Mouse (Mus musculus) stomach, embryonic 14.5 days (tissue): ENCODE data around the gene Ttc7b. TPM values are rescaled to one million over a fixed set of nuclear protein-coding genes. Genes with fewer than 3 reads are reported as not detected.

Source experiments
- ATAC-seq: fragments of 200-750 bp; cut with Nextera tagmentation; 2 replicates; pipeline ENCODE4 v1.8.0; 2017; ENCODE audit warnings: low read depth, moderate TSS enrichment; ENCODE audit not compliant: insufficient number of reproducible peaks, insufficient read depth, low FRiP score
- H3K27ac ChIP-seq: fragments of 300-500 bp; sonication (generic); 2 replicates; pipeline ENCODE4 v1.5.1; 2014; ENCODE audit warnings: mild to moderate bottlenecking, low read length, moderate library complexity, mixed read lengths
- H3K27me3 ChIP-seq: fragments of 300-500 bp; sonication (generic); 2 replicates; pipeline ENCODE4 v1.6.1; 2014; ENCODE audit warnings: low read length, control low read depth, mixed read lengths; ENCODE audit not compliant: control insufficient read depth, insufficient read depth
- H3K36me3 ChIP-seq: fragments of 300-500 bp; sonication (generic); 2 replicates; pipeline ENCODE4 v1.6.1; 2014; ENCODE audit warnings: mild to moderate bottlenecking, control low read depth, low read length, moderate library complexity, mixed read lengths; ENCODE audit not compliant: control insufficient read depth, insufficient read depth
- H3K4me1 ChIP-seq: fragments of 300-500 bp; sonication (generic); 2 replicates; pipeline ENCODE4 v1.6.1; 2014; ENCODE audit warnings: low read length, control low read depth, mixed read lengths; ENCODE audit not compliant: control insufficient read depth, insufficient read depth
- H3K4me2 ChIP-seq: fragments of 300-500 bp; sonication (generic); replicated peaks from 2 replicates; pipeline ENCODE4 v1.6.1; 2014; ENCODE audit warnings: low read depth, low read length, control low read depth
- H3K4me3 ChIP-seq: fragments of 300-500 bp; sonication (generic); 2 replicates; pipeline ENCODE4 v1.5.1; 2014; ENCODE audit warnings: low read depth, low read length, control low read depth
- H3K9ac ChIP-seq: fragments of 300-500 bp; sonication (generic); replicated peaks from 2 replicates; pipeline ENCODE4 v1.6.1; 2014; ENCODE audit warnings: low read depth, mild to moderate bottlenecking, control low read depth, low read length, moderate library complexity, mixed read lengths
- H3K9me3 ChIP-seq: fragments of 300-500 bp; sonication (generic); 2 replicates; pipeline ENCODE4 v1.6.1; 2016; ENCODE audit warnings: low read depth, low read length, control low read depth; ENCODE audit not compliant: control insufficient read depth
- WGBS: fragments of 180-500 bp; shearing (Covaris S2); extraction: QIAGEN DNeasy Blood & Tissue Kit; methylation state at CpG from one replicate; pipeline ENCODE4 v1.1.7; 2014; 5-methylcytosine and 5-hydroxymethylcytosine counted together
- polyA plus RNA-seq: library from polyadenylated mRNA; unstranded; fragments of >200 nt; fragmentation: Nextera tagmentation; extraction: Ambion mirVana; gene quantifications from 2 replicates; pipeline ENCODE4 v1.2.1, GENCODE M21; 2014

The Ttc7b gene
- polyA plus RNA-seq, 1 experiment from 2014 or later = 6.4 TPM

GRCm38 (mm10) chr12:100508668-100509067, 12.0 kb downstream of the Ttc7b start:
- no peak overlapping the region for H3K9ac ChIP-seq
- H3K27ac ChIP-seq = no peak overlapping the region
- H3K4me1 ChIP-seq = no peaks in the 10 kb centered on the region
- H3K27me3 ChIP-seq = no peaks in the 10 kb centered on the region
- 84% methylated on average over 5 of the region's 5 CpGs for WGBS
- no peak for ATAC-seq
- no peak overlapping the region for H3K4me3 ChIP-seq
- H3K9me3 ChIP-seq = no peaks in the 10 kb centered on the region
- no peak overlapping the region for H3K4me2 ChIP-seq
- no peaks in the 10 kb centered on the region for H3K36me3 ChIP-seq

DNA sequence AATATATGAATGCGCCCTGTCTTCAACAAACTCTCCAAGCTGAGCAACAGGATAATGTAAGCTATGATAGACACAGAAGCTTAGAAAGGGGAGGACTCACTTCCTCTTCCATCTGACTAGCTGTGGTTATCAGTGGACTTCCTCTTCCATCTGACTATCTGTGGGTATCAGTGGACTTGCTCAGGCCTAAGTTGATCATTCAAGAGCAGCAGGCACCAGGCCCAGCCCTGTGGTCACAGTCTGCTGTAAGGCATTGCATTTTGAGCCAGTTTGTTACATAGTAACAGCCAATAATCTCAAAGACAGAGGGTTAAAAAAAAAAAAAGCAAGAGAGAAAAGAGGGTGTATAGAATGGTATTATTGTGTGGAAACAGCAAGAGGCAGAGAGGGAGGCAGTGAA, 15.1 kb downstream of the Ttc7b start:
- H3K27me3 ChIP-seq = no peaks in the 10 kb centered on the region
- WGBS = 97% methylated on average over 1 of the region's 1 CpGs
- no peaks in the 10 kb centered on the region for H3K36me3 ChIP-seq
- no peak overlapping the region for H3K4me3 ChIP-seq
- H3K9me3 ChIP-seq = no peaks in the 10 kb centered on the region
- no peaks in the 10 kb centered on the region for H3K4me1 ChIP-seq
- ATAC-seq = no peak
- H3K27ac ChIP-seq = no peak overlapping the region
- H3K9ac ChIP-seq = no peak overlapping the region
- H3K4me2 ChIP-seq = no peak overlapping the region

GRCm38 (mm10) chr12:100504585-100504984, 16.0 kb downstream of the Ttc7b start:
- WGBS = 94% methylated on average over 2 of the region's 2 CpGs
- H3K4me3 ChIP-seq = no peak overlapping the region
- no peak overlapping the region for H3K4me2 ChIP-seq
- H3K27me3 ChIP-seq = no peaks in the 10 kb centered on the region
- H3K27ac ChIP-seq = no peak overlapping the region
- H3K36me3 ChIP-seq = no peaks in the 10 kb centered on the region
- H3K9ac ChIP-seq = no peak overlapping the region
- no peaks in the 10 kb centered on the region for H3K9me3 ChIP-seq
- no peaks in the 10 kb centered on the region for H3K4me1 ChIP-seq
- ATAC-seq = no peak

- Histone ChIP-seq H3K9me3 (no peaks in the 10 kb centered on the region), H3K4me1 (no peaks in the 10 kb centered on the region), H3K27ac (no peak overlapping the region), H3K4me2 (no peak overlapping the region), H3K4me3 (no peak overlapping the region), H3K9ac (no peak overlapping the region), H3K27me3 (no peaks in the 10 kb centered on the region), H3K36me3 (peaks cover 8% of the 10 kb centered on the region; the same call in 1 of the 2 replicates)
- 88% methylated on average over 4 of the region's 4 CpGs for WGBS
- no peak for ATAC-seq
Observed at GRCm38 (mm10) chr12:100503659-100504058, 17.0 kb downstream of the Ttc7b start.

DNA sequence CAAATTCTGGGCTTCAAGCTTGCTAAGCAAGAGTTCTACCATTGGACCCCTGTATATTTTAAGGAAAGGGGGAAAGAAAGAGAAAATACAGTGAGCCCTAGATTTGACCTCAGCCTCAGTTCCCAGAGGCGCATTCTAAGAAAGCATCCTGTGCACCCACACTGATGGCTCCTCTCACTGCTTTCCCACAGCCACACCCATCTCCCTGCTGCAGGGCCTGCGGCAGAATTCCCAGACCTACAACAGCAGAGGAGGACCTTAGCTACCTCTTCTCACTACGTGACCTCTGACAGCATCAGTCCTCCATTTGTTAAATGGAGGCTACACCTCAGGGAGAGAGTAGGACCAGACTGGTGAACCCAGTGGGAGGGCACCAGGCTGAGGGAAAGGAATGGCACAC, 18.1 kb downstream of the Ttc7b start:
- H3K27ac ChIP-seq = no peak overlapping the region
- 66% methylated on average over 3 of the region's 3 CpGs for WGBS

DNA sequence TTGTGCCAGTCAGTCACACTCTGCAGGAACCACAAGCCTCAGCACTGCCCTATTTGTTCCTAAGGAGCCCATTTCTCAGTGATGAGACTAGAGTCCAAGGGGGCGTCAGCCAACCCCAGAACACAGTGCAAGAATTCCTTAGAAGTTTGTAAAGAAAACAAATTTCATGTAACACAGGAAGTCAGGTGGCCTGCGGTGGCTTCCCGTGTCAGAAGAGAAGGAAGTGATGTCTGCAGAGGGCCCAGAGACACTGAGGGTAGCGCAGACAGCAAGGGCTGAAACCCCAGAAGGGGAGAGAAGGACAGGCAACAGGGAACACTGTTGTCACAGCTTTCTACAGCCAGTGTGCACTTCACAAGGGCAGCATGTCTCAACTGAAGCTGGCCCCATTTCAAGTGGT, 19.4 kb downstream of the Ttc7b start:
- H3K4me3 ChIP-seq = no peak overlapping the region
- H3K4me1 ChIP-seq = no peaks in the 10 kb centered on the region
- no peak overlapping the region for H3K9ac ChIP-seq
- WGBS = 82% methylated on average over 4 of the region's 4 CpGs
- H3K27me3 ChIP-seq = no peaks in the 10 kb centered on the region
- no peak overlapping the region for H3K4me2 ChIP-seq
- H3K9me3 ChIP-seq = no peaks in the 10 kb centered on the region
- H3K27ac ChIP-seq = no peak overlapping the region
- peaks cover 13% of the 10 kb centered on the region; the same call in 1 of the 2 replicates for H3K36me3 ChIP-seq
- no peak for ATAC-seq

More for the DNA sequence above, 18.1 kb downstream of the Ttc7b start:
- Histone ChIP-seq H3K4me1 (no peaks in the 10 kb centered on the region), H3K36me3 (peaks cover 13% of the 10 kb centered on the region; the same call in 1 of the 2 replicates), H3K27me3 (no peaks in the 10 kb centered on the region), H3K9me3 (no peaks in the 10 kb centered on the region), H3K9ac (no peak overlapping the region), H3K4me3 (no peak overlapping the region), H3K4me2 (no peak overlapping the region)
- no peak for ATAC-seq

DNA sequence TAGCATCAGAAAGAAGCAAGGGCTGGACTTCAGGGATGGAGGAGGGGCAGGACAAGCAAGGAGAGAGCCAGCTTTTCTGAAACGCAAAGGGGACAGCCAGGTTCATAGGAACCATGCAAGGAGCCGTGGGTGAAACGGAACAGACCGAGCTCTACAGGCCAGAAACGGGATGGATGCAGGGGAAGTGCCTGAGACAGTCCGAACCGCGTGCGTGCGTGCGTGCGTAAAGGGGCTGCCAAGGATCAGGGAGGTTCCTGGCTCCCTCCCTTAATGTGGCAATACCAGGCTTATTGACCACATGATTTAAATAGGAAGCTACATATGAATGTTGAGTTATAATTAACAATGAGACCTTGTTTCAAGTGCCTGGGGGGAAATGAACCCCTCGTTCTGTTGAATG, 21.2 kb downstream of the Ttc7b start:
- Histone ChIP-seq H3K27me3 (no peaks in the 10 kb centered on the region), H3K36me3 (peaks cover 17% of the 10 kb centered on the region; the same call in 1 of the 2 replicates), H3K4me2 (no peak overlapping the region), H3K4me1 (no peaks in the 10 kb centered on the region), H3K9ac (no peak overlapping the region), H3K27ac (no peak overlapping the region), H3K9me3 (no peaks in the 10 kb centered on the region), H3K4me3 (no peak overlapping the region)
- ATAC-seq = no peak
- WGBS = 89% methylated on average over 13 of the region's 13 CpGs

- Histone ChIP-seq H3K9ac (no peak overlapping the region), H3K4me3 (no peak overlapping the region), H3K27me3 (no peaks in the 10 kb centered on the region), H3K36me3 (peaks cover 22% of the 10 kb centered on the region), H3K9me3 (no peaks in the 10 kb centered on the region), H3K4me2 (no peak overlapping the region), H3K27ac (no peak overlapping the region), H3K4me1 (no peaks in the 10 kb centered on the region)
- ATAC-seq = no peak
- WGBS = 90% methylated on average over 5 of the region's 5 CpGs
Observed at GRCm38 (mm10) chr12:100498006-100498405, 22.6 kb downstream of the Ttc7b start.

DNA sequence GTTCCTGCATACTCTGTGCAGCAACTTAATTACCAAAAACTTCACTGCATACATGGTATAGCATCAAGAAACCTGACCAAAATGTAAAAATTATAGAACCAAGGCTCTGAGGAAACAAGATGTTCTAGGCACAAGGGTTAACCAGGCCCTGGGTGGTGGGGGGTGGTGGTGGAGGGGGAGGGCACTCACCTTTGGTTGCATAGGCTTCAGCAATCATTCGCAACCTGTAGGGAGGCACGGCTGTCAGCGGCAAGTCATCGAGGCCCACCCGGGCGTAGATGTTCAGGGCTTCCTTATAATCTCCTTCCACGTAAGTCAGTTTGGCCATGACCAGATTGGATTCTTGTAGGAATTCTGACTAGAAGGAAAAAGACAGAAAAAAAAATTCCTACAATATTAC, 25.5 kb downstream of the Ttc7b start:
- H3K27me3 ChIP-seq = no peaks in the 10 kb centered on the region
- H3K9ac ChIP-seq = no peak overlapping the region
- ATAC-seq = no peak
- H3K4me2 ChIP-seq = no peak overlapping the region
- 91% methylated on average over 7 of the region's 7 CpGs for WGBS
- no peaks in the 10 kb centered on the region for H3K4me1 ChIP-seq
- no peaks in the 10 kb centered on the region for H3K9me3 ChIP-seq
- no peak overlapping the region for H3K27ac ChIP-seq
- peaks cover 29% of the 10 kb centered on the region for H3K36me3 ChIP-seq
- no peak overlapping the region for H3K4me3 ChIP-seq
